Mouse (Mus musculus): ENCODE measurements around the gene Cradd. TPM values are rescaled to one million over a fixed set of nuclear protein-coding genes. Genes with fewer than 3 reads are reported as not detected.
A peak's percentile ranks its signal among the peaks of the same experiment; 100 is the strongest.

Cradd gene
- polyA plus RNA-seq, 1 experiment from 2014 or later: 10.2 TPM

DNA sequence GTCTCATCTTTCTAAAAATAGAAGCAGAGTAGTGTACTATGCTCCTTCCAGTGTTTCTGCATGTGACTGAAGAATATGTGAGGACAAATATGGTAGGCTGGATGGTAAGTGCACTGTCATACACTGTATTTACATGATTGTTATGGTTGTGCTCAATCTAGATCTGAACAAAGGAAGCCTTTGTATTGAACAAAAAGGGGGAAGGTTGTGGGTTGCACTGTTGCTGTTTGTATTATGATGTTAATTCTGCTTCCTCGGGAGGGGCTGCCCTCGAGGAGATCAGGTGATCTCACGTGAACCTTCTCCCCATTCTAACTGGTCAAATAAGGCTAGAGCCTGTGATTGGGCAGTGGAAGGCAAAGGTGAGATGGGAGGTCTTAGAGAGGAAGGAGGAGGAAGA is 103.4 kb downstream of the Cradd start:
- Histone ChIP-seq H3K36me3 (ENCODE audit: control insufficient read depth, insufficient read depth, low read length) (no peaks in the 10 kb centered on the region), H3K9me3 (ENCODE audit: control insufficient read depth, low read length) (no peaks in the 10 kb centered on the region), H3K27ac (ENCODE audit: low read depth, low read length) (no peak overlapping the region), H3K9ac (ENCODE audit: low read depth, low read length) (no peak overlapping the region), H3K4me3 (ENCODE audit: low read length) (no peak overlapping the region), H3K4me2 (replicated peaks; ENCODE audit: low read depth, low read length) (no peak overlapping the region), H3K4me1 (ENCODE audit: control insufficient read depth, insufficient read depth, low read length) (no peaks in the 10 kb centered on the region), H3K27me3 (ENCODE audit: control insufficient read depth, insufficient read depth, low read length) (no peaks in the 10 kb centered on the region)
- ATAC-seq (ENCODE audit: low FRiP score, low TSS enrichment): no peak
- 86% methylated on average over 3 of the region's 3 CpGs for WGBS

DNA sequence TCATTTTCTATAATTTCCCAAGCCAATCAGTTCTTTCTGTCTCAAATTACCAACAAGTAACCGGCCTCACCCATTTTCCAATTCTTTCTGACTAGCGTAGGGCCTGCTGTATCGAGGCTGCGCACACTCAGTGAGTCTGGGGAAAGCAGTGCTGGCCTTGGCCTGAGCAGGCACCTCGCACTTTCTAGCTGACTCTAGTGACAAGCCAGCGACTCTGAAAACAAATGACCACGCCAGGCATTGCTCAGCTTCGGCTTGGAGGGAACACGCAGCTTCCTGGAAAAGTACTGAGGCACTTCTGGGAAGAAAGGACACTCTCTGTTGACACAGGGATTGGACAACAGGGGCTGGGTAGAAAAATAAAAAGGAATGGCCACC is 105.3 kb downstream of the Cradd start:
- H3K36me3 ChIP-seq (ENCODE audit: control insufficient read depth, insufficient read depth, low read length): no peaks in the 10 kb centered on the region
- no peak overlapping the region for H3K27ac ChIP-seq (ENCODE audit: low read depth, low read length)
- 68% methylated on average over 9 of the region's 9 CpGs for WGBS
- no peak for ATAC-seq (ENCODE audit: low FRiP score, low TSS enrichment)
- H3K9ac ChIP-seq (ENCODE audit: low read depth, low read length): no peak overlapping the region
- H3K4me2 ChIP-seq (replicated peaks; ENCODE audit: low read depth, low read length): no peak overlapping the region
- no peaks in the 10 kb centered on the region for H3K9me3 ChIP-seq (ENCODE audit: control insufficient read depth, low read length)
- H3K4me3 ChIP-seq (ENCODE audit: low read length): no peak overlapping the region
- no peaks in the 10 kb centered on the region for H3K4me1 ChIP-seq (ENCODE audit: control insufficient read depth, insufficient read depth, low read length)
- no peaks in the 10 kb centered on the region for H3K27me3 ChIP-seq (ENCODE audit: control insufficient read depth, insufficient read depth, low read length)

DNA sequence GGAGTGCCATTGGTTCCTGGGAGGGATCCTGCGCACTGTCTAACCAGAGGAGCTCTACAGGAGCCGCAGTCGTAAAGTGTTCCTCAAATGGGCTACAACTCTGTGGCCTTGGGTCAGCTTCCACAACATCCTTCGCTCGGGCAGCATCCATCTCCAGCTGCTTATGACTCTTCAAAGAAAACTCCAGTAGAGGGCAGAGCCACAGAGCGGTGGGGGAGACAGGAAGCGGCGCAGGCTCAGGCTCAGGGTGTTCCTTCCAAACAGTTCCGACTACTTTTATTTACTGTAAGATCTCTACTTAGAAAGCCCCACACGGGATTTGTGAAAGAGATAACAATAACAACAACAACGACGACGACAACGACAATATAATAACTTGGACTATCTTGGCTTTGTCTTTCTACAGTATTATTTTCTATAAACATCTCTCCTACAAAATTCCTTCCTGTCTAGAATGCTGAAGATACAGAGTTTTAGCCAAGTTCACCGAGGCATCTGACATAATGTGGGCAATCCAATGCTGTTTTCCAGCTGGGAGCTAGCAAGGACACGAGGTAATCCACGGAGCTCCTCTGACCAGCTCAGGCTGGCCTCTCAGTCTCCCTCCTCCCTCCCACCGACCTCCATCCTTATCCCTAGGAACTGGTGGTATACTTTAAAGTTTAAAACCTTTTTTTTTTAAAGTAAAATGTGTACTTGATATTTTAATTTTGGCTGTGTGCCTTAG is 105.8 kb downstream of the Cradd start:
- 48% methylated on average over 18 of the region's 18 CpGs for WGBS
- no peaks in the 10 kb centered on the region for H3K9me3 ChIP-seq (ENCODE audit: control insufficient read depth, low read length)
- H3K4me1 ChIP-seq (ENCODE audit: control insufficient read depth, insufficient read depth, low read length): no peaks in the 10 kb centered on the region
- ATAC-seq (ENCODE audit: low FRiP score, low TSS enrichment): 0 out of 2 replicates have a peak, but pooled peaks have one; percentile 35
- no peak overlapping the region for H3K4me2 ChIP-seq (replicated peaks; ENCODE audit: low read depth, low read length)
- H3K9ac ChIP-seq (ENCODE audit: low read depth, low read length): no peak overlapping the region
- H3K36me3 ChIP-seq (ENCODE audit: control insufficient read depth, insufficient read depth, low read length): no peaks in the 10 kb centered on the region
- no peak overlapping the region for H3K27ac ChIP-seq (ENCODE audit: low read depth, low read length)
- no peaks in the 10 kb centered on the region for H3K27me3 ChIP-seq (ENCODE audit: control insufficient read depth, insufficient read depth, low read length)
- no peak overlapping the region for H3K4me3 ChIP-seq (ENCODE audit: low read length)

- H3K4me1 ChIP-seq (ENCODE audit: control insufficient read depth, insufficient read depth, low read length): no peaks in the 10 kb centered on the region
- no peak for ATAC-seq (ENCODE audit: low FRiP score, low TSS enrichment)
These were observed 108.6 kb downstream of the Cradd start for GRCm38 (mm10) chr10:95215324-95215723.

GRCm38 (mm10) chr10:95213820-95214219 is 110.1 kb downstream of the Cradd start:
- Histone ChIP-seq H3K4me1 (ENCODE audit: control insufficient read depth, insufficient read depth, low read length) (no peaks in the 10 kb centered on the region), H3K27ac (ENCODE audit: low read depth, low read length) (no peak overlapping the region), H3K36me3 (ENCODE audit: control insufficient read depth, insufficient read depth, low read length) (no peaks in the 10 kb centered on the region), H3K27me3 (ENCODE audit: control insufficient read depth, insufficient read depth, low read length) (no peaks in the 10 kb centered on the region), H3K4me3 (ENCODE audit: low read length) (no peak overlapping the region), H3K4me2 (replicated peaks; ENCODE audit: low read depth, low read length) (no peak overlapping the region), H3K9me3 (ENCODE audit: control insufficient read depth, low read length) (no peaks in the 10 kb centered on the region), H3K9ac (ENCODE audit: low read depth, low read length) (no peak overlapping the region)
- no peak for ATAC-seq (ENCODE audit: low FRiP score, low TSS enrichment)
- WGBS: 71% methylated on average over 9 of the region's 9 CpGs

More at GRCm38 (mm10) chr10:95215324-95215723, 108.6 kb downstream of the Cradd start:
- H3K4me2 ChIP-seq (replicated peaks; ENCODE audit: low read depth, low read length): no peak overlapping the region
- H3K27ac ChIP-seq (ENCODE audit: low read depth, low read length): no peak overlapping the region
- no peak overlapping the region for H3K9ac ChIP-seq (ENCODE audit: low read depth, low read length)
- H3K9me3 ChIP-seq (ENCODE audit: control insufficient read depth, low read length): no peaks in the 10 kb centered on the region
- 93% methylated on average over 15 of the region's 15 CpGs for WGBS
- no peak overlapping the region for H3K4me3 ChIP-seq (ENCODE audit: low read length)
- H3K36me3 ChIP-seq (ENCODE audit: control insufficient read depth, insufficient read depth, low read length): no peaks in the 10 kb centered on the region
- no peaks in the 10 kb centered on the region for H3K27me3 ChIP-seq (ENCODE audit: control insufficient read depth, insufficient read depth, low read length)

- no peaks in the 10 kb centered on the region for H3K36me3 ChIP-seq (ENCODE audit: control insufficient read depth, insufficient read depth, low read length)
- 61% methylated on average over 8 of the region's 8 CpGs for WGBS
- H3K27me3 ChIP-seq (ENCODE audit: control insufficient read depth, insufficient read depth, low read length): no peaks in the 10 kb centered on the region
- H3K9me3 ChIP-seq (ENCODE audit: control insufficient read depth, low read length): no peaks in the 10 kb centered on the region
- no peak for ATAC-seq (ENCODE audit: low FRiP score, low TSS enrichment)
- H3K4me2 ChIP-seq (replicated peaks; ENCODE audit: low read depth, low read length): no peak overlapping the region
- H3K27ac ChIP-seq (ENCODE audit: low read depth, low read length): no peak overlapping the region
- no peak overlapping the region for H3K4me3 ChIP-seq (ENCODE audit: low read length)
- no peak overlapping the region for H3K9ac ChIP-seq (ENCODE audit: low read depth, low read length)
- H3K4me1 ChIP-seq (ENCODE audit: control insufficient read depth, insufficient read depth, low read length): no peaks in the 10 kb centered on the region
These were observed 110.6 kb downstream of the Cradd start for GRCm38 (mm10) chr10:95213311-95213710.

DNA sequence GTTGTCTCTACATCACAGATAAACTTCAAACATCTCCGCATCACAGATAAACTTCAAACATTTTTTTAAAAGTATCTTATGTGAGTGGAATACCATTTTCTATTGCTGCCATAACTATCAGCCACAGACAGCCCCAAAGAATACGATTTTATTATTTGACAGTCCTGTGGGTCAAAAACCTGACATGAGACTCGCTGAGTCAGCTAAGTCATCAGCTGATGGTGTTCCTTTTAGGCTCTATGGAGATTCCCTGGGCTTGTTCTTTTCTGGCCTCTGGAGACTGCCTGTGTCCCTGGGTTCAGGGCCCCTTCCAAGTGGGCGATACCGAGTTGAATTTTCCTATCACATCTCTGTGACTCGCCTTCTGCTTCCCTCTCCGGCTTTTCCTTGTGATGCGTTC is 112.3 kb downstream of the Cradd start:
- H3K4me3 ChIP-seq (ENCODE audit: low read length): no peak overlapping the region
- 93% methylated on average over 8 of the region's 8 CpGs for WGBS
- no peak overlapping the region for H3K9ac ChIP-seq (ENCODE audit: low read depth, low read length)
- H3K27me3 ChIP-seq (ENCODE audit: control insufficient read depth, insufficient read depth, low read length): no peaks in the 10 kb centered on the region
- no peak for ATAC-seq (ENCODE audit: low FRiP score, low TSS enrichment)
- H3K9me3 ChIP-seq (ENCODE audit: control insufficient read depth, low read length): no peaks in the 10 kb centered on the region
- no peak overlapping the region for H3K4me2 ChIP-seq (replicated peaks; ENCODE audit: low read depth, low read length)
- H3K4me1 ChIP-seq (ENCODE audit: control insufficient read depth, insufficient read depth, low read length): no peaks in the 10 kb centered on the region
- no peak overlapping the region for H3K27ac ChIP-seq (ENCODE audit: low read depth, low read length)
- no peaks in the 10 kb centered on the region for H3K36me3 ChIP-seq (ENCODE audit: control insufficient read depth, insufficient read depth, low read length)

GRCm38 (mm10) chr10:95210664-95211372 is 113.1 kb downstream of the Cradd start:
- Histone ChIP-seq H3K4me3 (ENCODE audit: low read length) (no peak overlapping the region), H3K4me2 (replicated peaks; ENCODE audit: low read depth, low read length) (no peak overlapping the region), H3K27ac (ENCODE audit: low read depth, low read length) (no peak overlapping the region), H3K9me3 (ENCODE audit: control insufficient read depth, low read length) (no peaks in the 10 kb centered on the region), H3K9ac (ENCODE audit: low read depth, low read length) (no peak overlapping the region), H3K27me3 (ENCODE audit: control insufficient read depth, insufficient read depth, low read length) (no peaks in the 10 kb centered on the region), H3K36me3 (ENCODE audit: control insufficient read depth, insufficient read depth, low read length) (no peaks in the 10 kb centered on the region), H3K4me1 (ENCODE audit: control insufficient read depth, insufficient read depth, low read length) (no peaks in the 10 kb centered on the region)
- WGBS: 80% methylated on average over 7 of the region's 7 CpGs
- no peak for ATAC-seq (ENCODE audit: low FRiP score, low TSS enrichment)

GRCm38 (mm10) chr10:95210167-95210566 is 113.8 kb downstream of the Cradd start:
- no peaks in the 10 kb centered on the region for H3K36me3 ChIP-seq (ENCODE audit: control insufficient read depth, insufficient read depth, low read length)
- H3K27me3 ChIP-seq (ENCODE audit: control insufficient read depth, insufficient read depth, low read length): no peaks in the 10 kb centered on the region
- no peak overlapping the region for H3K27ac ChIP-seq (ENCODE audit: low read depth, low read length)
- ATAC-seq (ENCODE audit: low FRiP score, low TSS enrichment): no peak
- 77% methylated on average over 4 of the region's 4 CpGs for WGBS
- no peaks in the 10 kb centered on the region for H3K9me3 ChIP-seq (ENCODE audit: control insufficient read depth, low read length)
- no peak overlapping the region for H3K9ac ChIP-seq (ENCODE audit: low read depth, low read length)
- no peaks in the 10 kb centered on the region for H3K4me1 ChIP-seq (ENCODE audit: control insufficient read depth, insufficient read depth, low read length)
- H3K4me3 ChIP-seq (ENCODE audit: low read length): no peak overlapping the region
- H3K4me2 ChIP-seq (replicated peaks; ENCODE audit: low read depth, low read length): no peak overlapping the region
